Mouse (Mus musculus): Measurements from ENCODE around the gene Card6. TPM values are rescaled to one million over a fixed set of nuclear protein-coding genes. Genes with fewer than 3 reads are reported as not detected.

Card6 gene
- 0.41 and 0.44 TPM in 2 replicates for polyA plus RNA-seq (2012)

GRCm38 (mm10) chr15:5107686-5108654, at the start of gene Card6:
Gene Card6 (minus strand): TSS chr15:5108539.

DNA sequence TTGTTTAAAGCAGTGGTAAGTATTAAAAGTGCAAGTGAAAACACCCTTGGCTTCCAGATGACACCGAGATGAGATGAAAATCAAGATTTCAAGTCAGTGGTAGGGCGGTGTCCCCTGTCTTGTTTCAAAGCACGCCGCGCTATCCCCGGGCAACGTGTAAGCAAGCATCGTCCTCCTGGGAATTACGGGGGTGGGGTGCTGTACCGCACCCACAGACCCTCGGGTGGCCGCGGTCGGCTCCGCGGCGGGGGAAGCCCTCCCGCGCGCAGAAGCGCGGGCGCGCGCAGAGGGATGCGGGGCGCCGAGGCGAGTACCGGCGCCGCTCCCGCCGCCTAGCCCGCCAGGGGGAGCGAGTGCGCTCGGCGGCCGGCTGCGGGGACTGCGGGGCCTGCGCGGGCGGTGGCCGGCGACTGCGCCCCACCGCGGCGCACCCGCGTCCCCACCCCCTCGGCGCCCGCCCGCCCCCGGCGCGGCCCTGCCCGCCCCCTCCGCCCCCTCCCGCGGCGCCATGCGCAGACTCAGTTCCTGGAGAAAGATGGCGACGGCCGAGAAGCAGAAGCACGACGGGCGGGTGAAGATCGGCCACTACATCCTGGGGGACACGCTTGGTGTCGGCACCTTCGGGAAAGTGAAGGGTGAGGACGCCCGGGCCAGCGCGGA, 35.2 kb upstream of the Card6 start, which contains the start of gene Prkaa1:
Gene Prkaa1, plus strand, starts transcription at position 501 of the 660 bp plus-strand sequence.

GRCm38 (mm10) chr15:5116270-5117030, 8.1 kb upstream of the Card6 start, which contains the start of gene Rpl37:
Gene Rpl37 (plus strand): TSS chr15:5116645.

GRCm38 (mm10) chr15:5063635-5064034, 44.7 kb downstream of the Card6 start, which contains the start of gene C7:
Gene C7 (minus strand): TSS chr15:5063740.

Other genes with a start within 250 kb of the Card6 start
- not detected in 2 replicates for gene Mroh2b, start 209.8 kb downstream of the Card6 start, polyA plus RNA-seq (2012)
- gene C7, start 44.8 kb downstream of the Card6 start, polyA plus RNA-seq (2012) = not detected in 2 replicates
- gene Rpl37, start 8.1 kb upstream of the Card6 start, polyA plus RNA-seq (2012) = 58.7 and 79.6 TPM in 2 replicates
- gene Prkaa1, start 35.3 kb upstream of the Card6 start, polyA plus RNA-seq (2012) = 2.4 and 2.7 TPM in 2 replicates
- gene Ttc33, start 77.0 kb upstream of the Card6 start, polyA plus RNA-seq (2012) = 28.5 and 34.8 TPM in 2 replicates
- gene Ptger4, start 135.6 kb upstream of the Card6 start, polyA plus RNA-seq (2012) = 15.4 and 22.7 TPM in 2 replicates

Measured in megakaryocyte-erythroid progenitor cell, adult 5 weeks (primary cell).